Mouse (Mus musculus): ENCODE measurements at regions not wholly inside any gene's neighbourhood (a gene's known extent, or its start where the extent isn't known, plus 50 kb on each side); places are given as distances from the start of the nearest gene placed in this dataset.
"Not testable (repeated sequence)": the region's sequence is repeated elsewhere in the genome, so short reads cannot be mapped to it uniquely, and the experiment has no call there.

DNA sequence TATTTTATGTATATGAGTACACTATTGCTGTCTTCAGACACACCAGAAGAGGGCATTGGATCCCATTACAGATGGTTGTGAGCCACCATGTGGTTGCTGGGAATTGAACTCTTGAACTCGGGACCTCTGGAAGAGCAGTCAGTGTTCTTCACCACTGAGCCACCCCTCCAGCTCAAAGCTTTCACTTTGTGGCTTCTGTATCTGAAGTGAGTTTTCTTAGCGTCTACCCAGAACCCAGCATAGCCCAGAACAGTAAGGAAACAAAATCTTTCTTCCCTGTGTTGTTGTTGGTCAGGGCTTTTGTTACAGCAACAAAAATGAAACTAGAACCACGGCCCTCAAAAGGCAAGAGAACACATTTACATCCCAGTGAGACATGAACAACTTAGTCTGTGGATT, 66.5 kb upstream of the Cpm start:
- not testable (repeated sequence) for H3K4me3 ChIP-seq (ENCODE audit: low read length); ATAC-seq (replicated peaks; ENCODE audit: extremely low read depth, insufficient read depth, low FRiP score); H3K27me3 ChIP-seq (ENCODE audit: control insufficient read depth, insufficient read depth, low read length); H3K4me2 ChIP-seq (ENCODE audit: low read depth, low read length); H3K9ac ChIP-seq (ENCODE audit: low read length); H3K27ac ChIP-seq (ENCODE audit: low read length); H3K4me1 ChIP-seq (ENCODE audit: control insufficient read depth, insufficient read depth, low read length); H3K36me3 ChIP-seq (ENCODE audit: control insufficient read depth, insufficient read depth); H3K9me3 ChIP-seq (replicated peaks; ENCODE audit: control insufficient read depth, low read length)
- 76% methylated on average over 3 of the region's 3 CpGs for WGBS

- H3K27me3 ChIP-seq (ENCODE audit: control insufficient read depth, insufficient read depth, low read length) = no peaks in the 10 kb centered on the region
- H3K27ac ChIP-seq (ENCODE audit: low read length) = no peak overlapping the region
- peaks cover 2% of the 10 kb centered on the region for H3K9me3 ChIP-seq (replicated peaks; ENCODE audit: control insufficient read depth, low read length)
- no peak overlapping the region for H3K9ac ChIP-seq (ENCODE audit: low read length)
- no peak overlapping the region for H3K4me3 ChIP-seq (ENCODE audit: low read length)
- H3K4me1 ChIP-seq (ENCODE audit: control insufficient read depth, insufficient read depth, low read length) = no peaks in the 10 kb centered on the region
- ATAC-seq (replicated peaks; ENCODE audit: extremely low read depth, insufficient read depth, low FRiP score) = no peak
- no peaks in the 10 kb centered on the region for H3K36me3 ChIP-seq (ENCODE audit: control insufficient read depth, insufficient read depth)
- H3K4me2 ChIP-seq (ENCODE audit: low read depth, low read length) = no peak overlapping the region
- WGBS = 76% methylated on average over 13 of the region's 13 CpGs
These were observed 67.1 kb upstream of the Cpm start for GRCm38 (mm10) chr10:117561909-117562849.

- H3K4me3 ChIP-seq (ENCODE audit: low read length) = no peak overlapping the region
- 68% methylated on average over 5 of the region's 5 CpGs for WGBS
- peaks cover 2% of the 10 kb centered on the region for H3K9me3 ChIP-seq (replicated peaks; ENCODE audit: control insufficient read depth, low read length)
- no peak overlapping the region for H3K9ac ChIP-seq (ENCODE audit: low read length)
- H3K36me3 ChIP-seq (ENCODE audit: control insufficient read depth, insufficient read depth) = no peaks in the 10 kb centered on the region
- H3K4me2 ChIP-seq (ENCODE audit: low read depth, low read length) = no peak overlapping the region
- no peak for ATAC-seq (replicated peaks; ENCODE audit: extremely low read depth, insufficient read depth, low FRiP score)
- no peaks in the 10 kb centered on the region for H3K27me3 ChIP-seq (ENCODE audit: control insufficient read depth, insufficient read depth, low read length)
- no peaks in the 10 kb centered on the region for H3K4me1 ChIP-seq (ENCODE audit: control insufficient read depth, insufficient read depth, low read length)
- H3K27ac ChIP-seq (ENCODE audit: low read length) = no peak overlapping the region
These were observed 68.0 kb upstream of the Cpm start for GRCm38 (mm10) chr10:117561279-117561820.

DNA sequence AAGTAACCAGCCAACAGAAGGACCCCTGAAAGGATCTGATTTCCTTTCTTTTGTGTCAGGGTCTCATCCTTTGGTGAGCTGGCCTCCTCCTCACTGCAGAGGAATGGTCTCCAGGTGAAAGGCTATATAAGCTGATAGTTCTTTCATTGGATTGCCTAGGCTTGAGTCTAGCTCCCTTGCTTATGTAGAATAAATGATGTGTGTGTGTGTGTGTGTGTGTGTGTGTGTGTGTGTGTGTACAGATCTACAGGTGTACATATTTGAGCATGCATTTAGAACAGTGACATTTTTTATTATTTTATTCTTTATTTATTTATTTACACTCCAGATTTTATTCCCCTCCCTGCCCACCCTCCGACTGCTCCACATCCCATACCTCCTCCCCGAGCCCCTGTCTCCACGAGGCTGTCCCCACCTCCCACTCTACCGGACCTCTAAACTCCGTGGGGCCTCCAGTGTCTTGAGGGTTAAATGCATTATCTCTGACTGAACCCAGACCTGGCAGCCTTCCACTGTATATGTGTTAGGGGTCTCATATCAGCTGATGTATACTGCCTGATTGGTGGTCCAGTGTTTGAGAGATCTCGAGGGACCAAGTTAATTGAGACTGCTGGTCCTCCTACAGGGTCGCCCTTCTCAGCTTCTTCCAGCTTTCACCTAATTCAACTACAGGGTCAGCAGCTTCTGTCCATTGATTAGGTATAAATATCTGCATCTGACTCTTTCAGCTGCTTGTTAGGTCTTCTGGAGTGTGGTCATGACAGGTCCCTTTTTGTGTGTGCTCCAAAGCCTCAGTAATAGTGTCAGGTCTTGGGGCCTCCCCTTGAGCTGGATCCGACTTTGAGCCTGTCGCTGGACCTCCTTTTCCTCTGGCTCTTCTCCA, 68.7 kb upstream of the Cpm start:
- no peak overlapping the region for H3K9ac ChIP-seq (ENCODE audit: low read length)
- no peaks in the 10 kb centered on the region for H3K9me3 ChIP-seq (replicated peaks; ENCODE audit: control insufficient read depth, low read length)
- no peak for ATAC-seq (replicated peaks; ENCODE audit: extremely low read depth, insufficient read depth, low FRiP score)
- H3K27me3 ChIP-seq (ENCODE audit: control insufficient read depth, insufficient read depth, low read length) = no peaks in the 10 kb centered on the region
- no peaks in the 10 kb centered on the region for H3K36me3 ChIP-seq (ENCODE audit: control insufficient read depth, insufficient read depth)
- no peak overlapping the region for H3K4me2 ChIP-seq (ENCODE audit: low read depth, low read length)
- H3K27ac ChIP-seq (ENCODE audit: low read length) = no peak overlapping the region
- 49% methylated on average over 9 of the region's 9 CpGs for WGBS
- H3K4me3 ChIP-seq (ENCODE audit: low read length) = no peak overlapping the region
- H3K4me1 ChIP-seq (ENCODE audit: control insufficient read depth, insufficient read depth, low read length) = no peaks in the 10 kb centered on the region

- no peak overlapping the region for H3K27ac ChIP-seq (ENCODE audit: low read length)
- H3K4me1 ChIP-seq (ENCODE audit: control insufficient read depth, insufficient read depth, low read length) = no peaks in the 10 kb centered on the region
- WGBS = 66% methylated on average over 17 of the region's 17 CpGs
- no peaks in the 10 kb centered on the region for H3K9me3 ChIP-seq (replicated peaks; ENCODE audit: control insufficient read depth, low read length)
- H3K4me2 ChIP-seq (ENCODE audit: low read depth, low read length) = no peak overlapping the region
- no peak for ATAC-seq (replicated peaks; ENCODE audit: extremely low read depth, insufficient read depth, low FRiP score)
- no peak overlapping the region for H3K9ac ChIP-seq (ENCODE audit: low read length)
- no peaks in the 10 kb centered on the region for H3K36me3 ChIP-seq (ENCODE audit: control insufficient read depth, insufficient read depth)
- H3K27me3 ChIP-seq (ENCODE audit: control insufficient read depth, insufficient read depth, low read length) = no peaks in the 10 kb centered on the region
- no peak overlapping the region for H3K4me3 ChIP-seq (ENCODE audit: low read length)
These were observed 69.5 kb upstream of the Cpm start for GRCm38 (mm10) chr10:117559615-117560395.

GRCm38 (mm10) chr10:117558891-117559614, 70.2 kb upstream of the Cpm start:
- H3K4me2 ChIP-seq (ENCODE audit: low read depth, low read length) = no peak overlapping the region
- H3K36me3 ChIP-seq (ENCODE audit: control insufficient read depth, insufficient read depth) = no peaks in the 10 kb centered on the region
- no peak overlapping the region for H3K4me3 ChIP-seq (ENCODE audit: low read length)
- no peak overlapping the region for H3K27ac ChIP-seq (ENCODE audit: low read length)
- WGBS = 85% methylated on average over 24 of the region's 24 CpGs
- H3K27me3 ChIP-seq (ENCODE audit: control insufficient read depth, insufficient read depth, low read length) = no peaks in the 10 kb centered on the region
- no peaks in the 10 kb centered on the region for H3K4me1 ChIP-seq (ENCODE audit: control insufficient read depth, insufficient read depth, low read length)
- H3K9ac ChIP-seq (ENCODE audit: low read length) = no peak overlapping the region
- no peaks in the 10 kb centered on the region for H3K9me3 ChIP-seq (replicated peaks; ENCODE audit: control insufficient read depth, low read length)
- ATAC-seq (replicated peaks; ENCODE audit: extremely low read depth, insufficient read depth, low FRiP score) = no peak

- H3K9me3 ChIP-seq (replicated peaks; ENCODE audit: control insufficient read depth, low read length) = no peaks in the 10 kb centered on the region
- H3K36me3 ChIP-seq (ENCODE audit: control insufficient read depth, insufficient read depth) = no peaks in the 10 kb centered on the region
- WGBS = 76% methylated on average over 5 of the region's 5 CpGs
- no peaks in the 10 kb centered on the region for H3K27me3 ChIP-seq (ENCODE audit: control insufficient read depth, insufficient read depth, low read length)
- no peak for ATAC-seq (replicated peaks; ENCODE audit: extremely low read depth, insufficient read depth, low FRiP score)
- no peak overlapping the region for H3K4me3 ChIP-seq (ENCODE audit: low read length)
- H3K4me2 ChIP-seq (ENCODE audit: low read depth, low read length) = no peak overlapping the region
- no peaks in the 10 kb centered on the region for H3K4me1 ChIP-seq (ENCODE audit: control insufficient read depth, insufficient read depth, low read length)
- H3K9ac ChIP-seq (ENCODE audit: low read length) = no peak overlapping the region
- H3K27ac ChIP-seq (ENCODE audit: low read length) = no peak overlapping the region
These were observed 71.0 kb upstream of the Cpm start for GRCm38 (mm10) chr10:117558292-117558800.

GRCm38 (mm10) chr10:117557666-117558065, 71.6 kb upstream of the Cpm start:
- Histone ChIP-seq H3K9ac (ENCODE audit: low read length) (no peak overlapping the region), H3K27me3 (ENCODE audit: control insufficient read depth, insufficient read depth, low read length) (no peaks in the 10 kb centered on the region), H3K4me2 (ENCODE audit: low read depth, low read length) (no peak overlapping the region), H3K27ac (ENCODE audit: low read length) (no peak overlapping the region), H3K9me3 (replicated peaks; ENCODE audit: control insufficient read depth, low read length) (no peaks in the 10 kb centered on the region), H3K4me1 (ENCODE audit: control insufficient read depth, insufficient read depth, low read length) (no peaks in the 10 kb centered on the region), H3K36me3 (ENCODE audit: control insufficient read depth, insufficient read depth) (no peaks in the 10 kb centered on the region), H3K4me3 (ENCODE audit: low read length) (no peak overlapping the region)
- 87% methylated on average over 1 of the region's 1 CpGs for WGBS
- no peak for ATAC-seq (replicated peaks; ENCODE audit: extremely low read depth, insufficient read depth, low FRiP score)

Measured in heart, embryonic 16.5 days (tissue).